Mouse (Mus musculus) inflammation-experienced regulatory T-cells, adult 6 months (primary cell): ENCODE measurements around the gene Chst11. TPM values are rescaled to one million over a fixed set of nuclear protein-coding genes. Genes with fewer than 3 reads are reported as not detected.

Source experiments
- ATAC-seq: one replicate; pipeline ENCODE4 v1.8.0; 2017
- polyA plus RNA-seq, 3 experiments: library from polyadenylated mRNA; unstranded; fragments of 100-300 nt; shearing (Covaris generic); gene quantifications; one replicate each; pipeline ENCODE4 v1.2.1; 2017

Gene Chst11
- polyA plus RNA-seq, 3 experiments from 2014 or later: 0.84 to 4.5 (median 0.85) TPM

GRCm38 (mm10) chr10:83218778-83219177, 233.5 kb downstream of the Chst11 start:
- no peak for ATAC-seq

DNA sequence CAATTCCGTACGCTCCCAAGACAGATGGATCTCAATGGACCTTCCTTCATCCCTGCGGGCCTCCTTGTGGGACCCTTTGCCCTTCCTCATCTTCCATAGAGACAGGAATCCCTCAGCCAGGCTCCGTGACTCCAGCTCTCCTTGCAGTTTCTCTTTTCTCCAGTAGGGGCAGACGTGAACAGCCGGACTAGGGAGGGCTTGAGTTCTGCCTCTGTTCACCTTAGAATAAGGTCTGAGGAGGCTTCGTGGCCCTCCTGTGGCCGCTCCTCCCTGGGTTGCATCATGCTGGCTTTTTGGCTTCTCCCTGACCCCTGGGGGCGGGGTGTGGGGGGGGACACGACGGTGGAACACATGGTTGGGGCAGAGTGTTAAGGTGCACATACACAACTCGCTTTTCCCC, 234.4 kb downstream of the Chst11 start:
- ATAC-seq: no peak

- no peak for ATAC-seq
These were observed 234.9 kb downstream of the Chst11 start for GRCm38 (mm10) chr10:83220217-83220616.

DNA sequence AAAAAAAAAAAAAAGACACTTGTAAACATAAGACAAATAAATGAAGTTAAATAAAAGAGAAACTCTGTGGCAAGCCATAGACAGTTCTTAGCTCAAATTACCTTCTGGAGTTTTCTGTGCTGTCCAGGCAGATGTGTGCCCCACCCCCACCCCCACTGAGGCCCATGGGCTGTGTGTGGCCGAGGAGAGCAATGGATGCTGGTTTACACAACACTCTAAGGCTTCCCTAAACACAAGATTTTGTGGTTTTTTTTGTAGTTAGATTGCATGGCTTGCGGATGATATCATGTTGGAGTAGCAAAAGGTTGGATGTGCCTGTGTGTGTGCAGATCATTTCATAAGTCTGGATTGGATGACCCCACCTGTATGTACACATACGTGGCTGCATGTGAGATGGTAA, 235.5 kb downstream of the Chst11 start:
- ATAC-seq: no peak

DNA sequence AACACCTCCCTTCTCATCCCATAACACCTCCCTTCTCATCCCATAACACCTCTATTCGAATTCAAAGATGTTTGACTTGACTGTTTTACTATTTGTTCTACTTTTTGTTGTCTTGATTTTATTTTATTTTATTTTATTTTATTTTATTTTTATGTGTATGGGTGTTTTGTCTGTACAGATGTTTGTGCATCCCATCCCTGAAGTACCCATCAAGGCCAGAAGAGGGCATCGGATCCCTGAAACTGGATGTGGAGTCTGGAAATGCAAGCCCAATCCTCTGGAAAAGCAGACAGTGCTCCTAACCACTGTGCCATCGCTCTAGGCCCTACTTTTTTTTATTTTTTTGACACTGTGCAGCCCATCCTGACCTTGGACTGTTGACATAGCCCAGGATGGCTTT, 239.7 kb downstream of the Chst11 start:
- no peak for ATAC-seq

DNA sequence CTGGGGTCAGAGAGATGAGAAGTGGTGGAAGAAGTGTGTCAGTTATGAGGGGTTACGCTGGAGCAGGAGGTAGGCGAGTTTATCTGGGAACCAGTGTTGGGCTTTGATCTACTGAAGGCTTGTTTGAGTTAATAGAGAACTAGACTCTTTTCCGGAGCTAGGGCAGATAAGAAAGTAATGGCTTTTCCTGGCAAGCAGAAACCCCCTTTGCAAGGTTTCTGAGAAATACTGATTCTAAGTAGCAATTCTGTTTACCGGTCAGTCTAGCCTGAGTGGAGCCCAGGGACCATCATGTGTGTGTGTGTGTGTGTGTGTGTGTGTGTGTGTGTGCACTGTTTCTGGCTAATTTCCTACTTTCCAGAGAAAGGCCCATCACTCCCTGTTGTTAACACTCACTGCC, 243.3 kb downstream of the Chst11 start:
- ATAC-seq: no peak

GRCm38 (mm10) chr10:83233967-83234366, 248.7 kb downstream of the Chst11 start:
- ATAC-seq: no peak

GRCm38 (mm10) chr10:83234391-83234790, 249.1 kb downstream of the Chst11 start:
- no peak for ATAC-seq

DNA sequence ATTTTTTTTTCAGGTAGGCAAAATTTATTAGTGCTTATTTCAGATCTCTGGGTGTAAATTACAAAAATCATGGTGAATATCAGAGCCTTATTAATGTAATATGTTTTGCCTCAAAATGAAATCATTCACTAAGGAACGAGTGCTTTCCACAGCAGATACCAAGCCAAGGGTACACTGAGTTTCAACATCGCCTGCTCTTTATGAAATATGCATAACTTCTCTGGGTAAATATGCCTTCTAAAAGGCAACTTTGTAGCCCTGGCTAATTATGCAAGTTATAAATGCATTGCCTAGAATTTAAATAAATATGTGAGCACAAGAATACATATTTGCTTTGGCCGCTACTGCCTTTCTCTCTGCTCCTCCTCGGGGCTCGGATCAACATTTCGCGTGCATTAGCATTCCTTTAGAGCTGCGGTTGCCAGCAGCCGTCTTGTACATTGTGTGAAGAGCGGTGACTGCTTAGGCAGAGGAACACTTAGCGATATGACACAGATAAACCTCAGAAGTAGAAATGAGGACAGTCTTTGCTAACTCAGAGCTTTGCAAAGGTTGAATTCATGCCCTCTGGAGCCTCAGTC, 256.9 kb downstream of the Chst11 start:
- no peak for ATAC-seq

- no peak for ATAC-seq
These were observed 258.8 kb downstream of the Chst11 start for GRCm38 (mm10) chr10:83244131-83244530.

Other genes starting within 250 kb of the Chst11 start
- gene Nfyb, start 221.4 kb upstream of the Chst11 start, polyA plus RNA-seq: 100 to 1,000 TPM in 1 of 3 experiments, 10 to 100 TPM in 2; 73.0 to 117 (median 87.5) TPM
- gene Txnrd1, start 151.5 kb upstream of the Chst11 start, polyA plus RNA-seq: 10 to 100 TPM; 17.4 to 35.2 (median 18.9) TPM
- under 1 TPM; 0.35 to 0.91 (median 0.64) TPM for gene Eid3, start 118.9 kb upstream of the Chst11 start, polyA plus RNA-seq